Mouse (Mus musculus) NIH3T3 (cell line): ENCODE measurements around the gene Ebf1.

Source experiments
- DNase-seq: peaks from one replicate; pipeline ENCODE4 v3.0.0-alpha.2; 2012; ENCODE audit warnings: low read depth

Ebf1 gene

GRCm38 (mm10) chr11:44841127-44842056 is 224.3 kb downstream of the Ebf1 start:
- DNase-seq, result peak; percentile 39

GRCm38 (mm10) chr11:44851874-44852273 is 234.8 kb downstream of the Ebf1 start:
- no peak for DNase-seq

GRCm38 (mm10) chr11:44852921-44853320 is 235.8 kb downstream of the Ebf1 start:
- no peak for DNase-seq

- DNase-seq, result peak; percentile 87
Observed at GRCm38 (mm10) chr11:44854496-44854895, 237.4 kb downstream of the Ebf1 start.

- no peak for DNase-seq
Observed at GRCm38 (mm10) chr11:44861108-44861507, 244.0 kb downstream of the Ebf1 start.

GRCm38 (mm10) chr11:44863910-44864309 is 246.8 kb downstream of the Ebf1 start:
- DNase-seq, result no peak

- peak; percentile 8 for DNase-seq
Observed at GRCm38 (mm10) chr11:44866476-44867149, 249.5 kb downstream of the Ebf1 start.

- DNase-seq, result peak; percentile 25
Observed at GRCm38 (mm10) chr11:44867433-44867832, 250.3 kb downstream of the Ebf1 start.

GRCm38 (mm10) chr11:44873876-44874275 is 256.8 kb downstream of the Ebf1 start:
- DNase-seq, result peak; percentile 67

GRCm38 (mm10) chr11:44875171-44875570 is 258.1 kb downstream of the Ebf1 start:
- peak; percentile 16 for DNase-seq

- no peak for DNase-seq
Observed at GRCm38 (mm10) chr11:44881056-44881683, 264.1 kb downstream of the Ebf1 start.

GRCm38 (mm10) chr11:44882476-44882970 is 265.4 kb downstream of the Ebf1 start:
- DNase-seq, result no peak

GRCm38 (mm10) chr11:44884337-44884736 is 267.2 kb downstream of the Ebf1 start:
- DNase-seq, result no peak

- no peak for DNase-seq
Observed at GRCm38 (mm10) chr11:44886897-44887296, 269.8 kb downstream of the Ebf1 start.

- DNase-seq, result no peak
Observed at GRCm38 (mm10) chr11:44887691-44888090, 270.6 kb downstream of the Ebf1 start.

GRCm38 (mm10) chr11:44888390-44888789 is 271.3 kb downstream of the Ebf1 start:
- no peak for DNase-seq

- no peak for DNase-seq
Observed at GRCm38 (mm10) chr11:44892814-44893521, 275.9 kb downstream of the Ebf1 start.

GRCm38 (mm10) chr11:44893986-44894385 is 276.9 kb downstream of the Ebf1 start:
- peak; percentile 63 for DNase-seq

GRCm38 (mm10) chr11:44894798-44895197 is 277.7 kb downstream of the Ebf1 start:
- no peak for DNase-seq

GRCm38 (mm10) chr11:44895893-44896292 is 278.8 kb downstream of the Ebf1 start:
- no peak for DNase-seq

GRCm38 (mm10) chr11:44897140-44897665 is 280.1 kb downstream of the Ebf1 start:
- no peak for DNase-seq

- no peak for DNase-seq
Observed at GRCm38 (mm10) chr11:44899554-44899953, 282.4 kb downstream of the Ebf1 start.
